Mouse (Mus musculus) small intestine, adult 2 months (tissue): ENCODE measurements around the gene Tchh.

Source experiments
- CTCF ChIP-seq: fragments of 200-500 bp; IDR thresholded peaks from 2 replicates; pipeline ENCODE4 v1.5.1; 2012; ENCODE audit warnings: low read depth, mild to moderate bottlenecking, control low read depth, inconsistent platforms, low read length, moderate library complexity, mixed read lengths; ENCODE audit not compliant: insufficient replicate concordance, insufficient read length; ENCODE audit errors: extremely low read depth
- POLR2A ChIP-seq: fragments of 200-500 bp; IDR thresholded peaks from 2 replicates; pipeline ENCODE4 v1.6.1; 2012; ENCODE audit warnings: low read depth, mild to moderate bottlenecking, control low read depth, inconsistent platforms, low read length, moderate library complexity

DNA sequence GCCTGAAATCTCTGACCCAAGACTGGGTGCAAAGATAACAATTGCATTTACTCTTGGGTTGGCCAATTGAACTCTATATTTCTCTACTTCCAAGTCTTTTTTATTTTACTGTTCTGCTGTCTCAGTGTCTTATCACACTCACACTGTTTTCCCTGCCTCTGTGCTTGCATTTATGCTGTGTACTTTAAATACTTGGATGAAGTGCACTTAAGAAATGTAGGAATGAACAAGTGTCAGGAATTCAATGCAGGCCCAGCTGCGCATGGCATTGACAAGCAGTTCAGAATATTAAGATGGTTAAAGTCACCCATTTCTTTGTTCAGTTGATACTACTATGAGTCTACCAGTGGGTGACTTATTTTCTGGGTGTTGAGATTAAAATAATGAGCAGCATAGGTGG, 37.9 kb downstream of the Tchh start:
- no peak for TF ChIP-seq CTCF
- no peak for TF ChIP-seq POLR2A
